Comparison of ENCODE assay signal across 8 mouse cellular contexts in genomic region chr9:30632164-30633146, GRCm38 (mm10).
DNase-seq lines count a peak whose midpoint lies in the region; ATAC-seq and TF ChIP-seq lines count a peak whose summit lies in the region.

No protein-coding gene starts in this region.

- no peaks in the 10 kb centered on the region for H3K9me3 ChIP-seq in stomach, postnatal 0 days (ENCODE audit: control insufficient read depth, low read length)

- H3K4me2 ChIP-seq in stomach, postnatal 0 days (replicated peaks; ENCODE audit: low read depth), result no peak overlapping the region

- TF ChIP-seq EP300 in stomach, postnatal 0 days (optimal IDR thresholded peaks at IDR 0.05), result no peak

- H3K27me3 ChIP-seq in stomach, postnatal 0 days (ENCODE audit: control insufficient read depth, insufficient read depth, low read length), result no peaks in the 10 kb centered on the region
- no peaks in the 10 kb centered on the region; the same call in 1 of the 2 replicates for H3K27me3 ChIP-seq in cerebellum, adult 2 months (ENCODE audit: control insufficient read depth, insufficient read depth, low read length)

- no peak overlapping the region for H3K4me3 ChIP-seq in stomach, postnatal 0 days (ENCODE audit: low read depth, low read length)
- H3K4me3 ChIP-seq in cerebellum, adult 2 months (replicated peaks; ENCODE audit: insufficient read depth, low read depth, low read length), result no peak overlapping the region

- no peaks in the 10 kb centered on the region for H3K4me1 ChIP-seq in stomach, postnatal 0 days (replicated peaks; ENCODE audit: control insufficient read depth, insufficient read depth)
- no peaks in the 10 kb centered on the region for H3K4me1 ChIP-seq in cerebellum, adult 2 months (ENCODE audit: control insufficient read depth, insufficient read depth, low read length)

- H3K36me3 ChIP-seq in stomach, postnatal 0 days (ENCODE audit: control insufficient read depth, insufficient read depth, low read length), result no peaks in the 10 kb centered on the region

- no peak overlapping the region for H3K27ac ChIP-seq in stomach, postnatal 0 days (replicated peaks)
- no peak overlapping the region for H3K27ac ChIP-seq in cerebellum, adult 2 months (ENCODE audit: insufficient read depth, low read length)

- no peak for TF ChIP-seq POLR2A in cerebellum, adult 2 months (IDR thresholded peaks at IDR 0.05; ENCODE audit: borderline replicate concordance, insufficient read depth, low read length)

- 22% methylated on average over 6 of the region's 6 CpGs for WGBS in stomach, postnatal 0 days
- 43% methylated on average over 6 of the region's 6 CpGs for WGBS in cerebellum, adult 2 months

- no peak overlapping the region for H3K9ac ChIP-seq in stomach, postnatal 0 days (ENCODE audit: low read length)

- no peak for TF ChIP-seq CTCF in stomach, postnatal 0 days (IDR thresholded peaks at IDR 0.05; ENCODE audit: low read depth)
- no peak for TF ChIP-seq CTCF in cerebellum, adult 2 months (IDR thresholded peaks at IDR 0.05; ENCODE audit: borderline replicate concordance, insufficient read depth, low read depth, low read length)

- intact Hi-C loops in left cerebral cortex, postnatal 4 days (cut with DNase I), result no loop called here

- DNase-seq in frontal cortex, postnatal 36 days (ENCODE audit: low spot score in 2 of 2), result peak; percentile 17 to 35
- DNase-seq in retina, postnatal 1 day, result peak; percentile 19
- no peak for DNase-seq in retina, embryonic 14.5 days (ENCODE audit: low spot score)
- DNase-seq in left cerebral cortex, postnatal 4 days, result peak; percentile 27
- no peak for DNase-seq in stomach, postnatal 0 days (ENCODE audit: low spot score)
- no peak for DNase-seq in thymus, postnatal 0 days (ENCODE audit: low spot score)
- DNase-seq in cerebellum, adult 2 months, result no peak

- ATAC-seq in frontal cortex, adult (ENCODE audit: low TSS enrichment), result no peak
- ATAC-seq in stomach, postnatal 0 days (ENCODE audit: low FRiP score, low TSS enrichment), result peak; percentile 26; the same call in 1 of the 2 replicates

Comparison
In these comparisons a context has a peak if more than half of its experiments do, and no peak if none do; other contexts are left out.
1. DNase-seq: peak in frontal cortex, postnatal 36 days (2 of 2), retina, postnatal 1 day (single experiment) and left cerebral cortex, postnatal 4 days (single experiment); none in retina, embryonic 14.5 days (single experiment), stomach, postnatal 0 days (single experiment), thymus, postnatal 0 days (single experiment) and cerebellum, adult 2 months (0 of 2).